Mouse (Mus musculus) intestine, embryonic 16.5 days (tissue): ENCODE results near the gene Slc22a23. TPM values are rescaled to one million over a fixed set of nuclear protein-coding genes. Genes with fewer than 3 reads are reported as not detected.

Experiments
- ATAC-seq: fragments of 200-750 bp; cut with Nextera tagmentation; 2 replicates; pipeline ENCODE4 v1.8.0; 2017; ENCODE audit warnings: moderate TSS enrichment, moderate library complexity
- H3K27ac ChIP-seq: fragments of 300-500 bp; sonication (generic); 2 replicates; pipeline ENCODE4 v1.5.1; 2014; ENCODE audit warnings: mild to moderate bottlenecking, low read length
- H3K27me3 ChIP-seq: fragments of 300-500 bp; sonication (generic); replicated peaks from 2 replicates; pipeline ENCODE4 v1.6.1; 2014; ENCODE audit warnings: low read length, control low read depth, mixed read lengths; ENCODE audit not compliant: control insufficient read depth, insufficient read depth
- H3K36me3 ChIP-seq: fragments of 300-500 bp; sonication (generic); 2 replicates; pipeline ENCODE4 v1.6.1; 2014; ENCODE audit warnings: low read length, control low read depth; ENCODE audit not compliant: control insufficient read depth, insufficient read depth
- H3K4me1 ChIP-seq: fragments of 300-500 bp; sonication (generic); 2 replicates; pipeline ENCODE4 v1.6.1; 2014; ENCODE audit warnings: low read length, control low read depth, mixed read lengths; ENCODE audit not compliant: control insufficient read depth, insufficient read depth
- H3K4me2 ChIP-seq: fragments of 300-500 bp; sonication (generic); 2 replicates; pipeline ENCODE4 v1.6.1; 2014; ENCODE audit warnings: low read depth, low read length, control low read depth
- H3K4me3 ChIP-seq: fragments of 300-500 bp; sonication (generic); 2 replicates; pipeline ENCODE4 v1.5.1; 2014; ENCODE audit warnings: mild to moderate bottlenecking, low read length
- H3K9ac ChIP-seq: fragments of 300-500 bp; sonication (generic); 2 replicates; pipeline ENCODE4 v1.6.1; 2014; ENCODE audit warnings: low read depth, low read length
- H3K9me3 ChIP-seq: fragments of 300-500 bp; sonication (generic); 2 replicates; pipeline ENCODE4 v1.6.1; 2016; ENCODE audit warnings: low read length, control low read depth; ENCODE audit not compliant: control insufficient read depth
- WGBS: fragments of 180-500 bp; shearing (Covaris S2); extraction: QIAGEN DNeasy Blood & Tissue Kit; methylation state at CpG from one replicate; pipeline ENCODE4 v1.1.7; 2014; 5-methylcytosine and 5-hydroxymethylcytosine counted together
- polyA plus RNA-seq: library from polyadenylated mRNA; unstranded; fragments of >200 nt; fragmentation: Nextera tagmentation; extraction: Ambion mirVana; gene quantifications from 2 replicates; pipeline ENCODE4 v1.2.1, GENCODE M21; 2015

Slc22a23 gene
- polyA plus RNA-seq, 1 experiment from 2014 or later: 2.2 TPM

DNA sequence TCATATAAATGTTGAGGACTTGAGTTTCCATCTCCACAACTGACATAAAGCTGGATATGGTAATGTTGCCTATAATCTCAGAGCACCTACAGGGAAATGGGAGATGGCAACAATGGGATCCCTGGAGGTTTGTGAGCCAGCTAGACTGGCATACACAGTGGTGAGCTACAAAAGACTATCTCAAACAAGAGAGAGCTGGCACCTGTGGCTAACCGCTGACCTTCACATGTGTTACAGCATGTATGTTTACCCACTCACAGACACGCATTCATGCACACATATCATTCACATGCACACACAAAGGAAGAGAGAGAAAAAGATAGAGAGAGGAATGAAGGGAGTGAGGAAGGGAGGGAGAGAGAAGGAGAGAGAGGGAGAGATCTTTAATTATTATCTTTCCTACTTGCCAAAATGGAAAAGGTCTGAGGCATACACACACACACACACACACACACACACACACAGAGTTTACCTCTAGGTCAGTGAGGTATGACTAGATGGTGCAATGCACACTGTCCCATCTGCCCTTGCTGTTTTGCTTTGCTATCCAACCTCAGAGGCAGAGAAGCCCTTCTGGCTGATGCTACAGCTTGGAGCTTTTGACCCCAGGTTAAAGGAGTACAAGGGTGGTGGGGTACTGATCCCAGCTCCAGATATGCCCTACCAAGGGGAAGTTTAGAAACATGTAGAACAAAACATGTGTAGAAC, 38.9 kb downstream of the Slc22a23 start:
- Histone ChIP-seq H3K9ac (no peak overlapping the region), H3K27me3 (no peaks in the 10 kb centered on the region), H3K4me2 (no peak overlapping the region), H3K36me3 (no peaks in the 10 kb centered on the region), H3K4me1 (peaks cover 9% of the 10 kb centered on the region), H3K4me3 (no peak overlapping the region), H3K27ac (no peak overlapping the region), H3K9me3 (no peaks in the 10 kb centered on the region)
- 94% methylated on average over 2 of the region's 2 CpGs for WGBS
- no peak for ATAC-seq

- Histone ChIP-seq H3K9ac (no peak overlapping the region), H3K27ac (no peak overlapping the region), H3K4me1 (peaks cover 9% of the 10 kb centered on the region), H3K27me3 (no peaks in the 10 kb centered on the region), H3K9me3 (no peaks in the 10 kb centered on the region), H3K36me3 (no peaks in the 10 kb centered on the region), H3K4me2 (no peak overlapping the region), H3K4me3 (no peak overlapping the region)
- ATAC-seq: peak; percentile 72
- 72% methylated on average over 3 of the region's 3 CpGs for WGBS
Observed at GRCm38 (mm10) chr13:34304896-34305295, 40.1 kb downstream of the Slc22a23 start.

DNA sequence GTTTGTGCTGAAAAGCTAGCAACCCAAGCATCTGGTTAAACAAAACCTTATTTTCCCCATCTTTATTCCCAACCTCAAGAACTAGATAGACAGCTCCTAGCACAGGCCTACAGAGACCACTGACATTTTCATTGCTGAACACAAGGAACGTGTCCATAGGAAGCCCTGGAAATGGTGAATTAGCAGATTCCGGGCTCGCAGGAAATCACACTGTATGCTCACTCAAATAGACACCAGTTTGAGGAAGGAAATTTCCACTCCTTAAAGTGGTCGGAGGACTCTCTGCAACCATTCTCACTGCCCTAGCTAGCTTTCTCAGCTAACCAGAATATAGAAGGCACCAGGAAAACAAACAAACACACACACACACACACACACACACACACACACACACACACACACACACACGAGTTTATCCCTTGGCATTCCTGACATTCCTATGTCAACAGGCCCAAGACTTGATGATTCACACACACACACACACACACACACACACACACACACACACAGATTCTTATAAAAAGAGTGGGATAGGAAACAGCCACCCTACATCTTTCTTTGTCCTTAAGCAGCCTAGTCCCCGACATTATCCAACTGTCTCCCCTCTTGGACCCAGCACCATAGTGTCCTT, 41.5 kb downstream of the Slc22a23 start:
- no peak overlapping the region for H3K9ac ChIP-seq
- 47% methylated on average over 6 of the region's 6 CpGs for WGBS
- no peak for ATAC-seq

DNA sequence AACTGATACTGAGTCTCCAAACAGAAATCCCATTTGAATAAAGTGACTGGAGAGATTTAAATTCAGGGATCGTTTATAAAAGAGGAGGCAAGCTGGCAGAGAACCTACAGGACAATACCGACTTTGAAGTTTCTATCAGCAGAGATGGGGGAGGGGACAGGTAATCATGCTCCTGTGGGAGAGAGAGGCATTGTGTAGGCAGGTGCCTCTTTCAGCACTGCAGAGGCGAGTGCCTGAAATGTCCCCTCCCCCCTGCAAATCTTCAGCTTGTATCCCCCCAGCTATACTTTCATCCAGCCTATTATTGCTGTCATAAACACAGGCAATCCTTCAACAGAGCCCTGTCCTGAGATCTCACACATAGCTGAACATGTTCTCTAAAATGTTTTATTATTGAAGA, 43.4 kb downstream of the Slc22a23 start:
- no peaks in the 10 kb centered on the region for H3K36me3 ChIP-seq
- 32% methylated on average over 3 of the region's 3 CpGs for WGBS
- H3K27me3 ChIP-seq: no peaks in the 10 kb centered on the region
- no peak overlapping the region for H3K4me3 ChIP-seq
- H3K27ac ChIP-seq: no peak overlapping the region
- H3K4me2 ChIP-seq: no peak overlapping the region
- no peak overlapping the region for H3K9ac ChIP-seq
- H3K9me3 ChIP-seq: no peaks in the 10 kb centered on the region
- peaks cover 19% of the 10 kb centered on the region for H3K4me1 ChIP-seq
- no peak for ATAC-seq

More for the DNA sequence above, 41.5 kb downstream of the Slc22a23 start:
- no peaks in the 10 kb centered on the region for H3K9me3 ChIP-seq
- no peak overlapping the region for H3K4me3 ChIP-seq
- H3K4me1 ChIP-seq: peaks cover 13% of the 10 kb centered on the region
- H3K27ac ChIP-seq: no peak overlapping the region
- H3K4me2 ChIP-seq: no peak overlapping the region
- H3K36me3 ChIP-seq: no peaks in the 10 kb centered on the region
- no peaks in the 10 kb centered on the region for H3K27me3 ChIP-seq

DNA sequence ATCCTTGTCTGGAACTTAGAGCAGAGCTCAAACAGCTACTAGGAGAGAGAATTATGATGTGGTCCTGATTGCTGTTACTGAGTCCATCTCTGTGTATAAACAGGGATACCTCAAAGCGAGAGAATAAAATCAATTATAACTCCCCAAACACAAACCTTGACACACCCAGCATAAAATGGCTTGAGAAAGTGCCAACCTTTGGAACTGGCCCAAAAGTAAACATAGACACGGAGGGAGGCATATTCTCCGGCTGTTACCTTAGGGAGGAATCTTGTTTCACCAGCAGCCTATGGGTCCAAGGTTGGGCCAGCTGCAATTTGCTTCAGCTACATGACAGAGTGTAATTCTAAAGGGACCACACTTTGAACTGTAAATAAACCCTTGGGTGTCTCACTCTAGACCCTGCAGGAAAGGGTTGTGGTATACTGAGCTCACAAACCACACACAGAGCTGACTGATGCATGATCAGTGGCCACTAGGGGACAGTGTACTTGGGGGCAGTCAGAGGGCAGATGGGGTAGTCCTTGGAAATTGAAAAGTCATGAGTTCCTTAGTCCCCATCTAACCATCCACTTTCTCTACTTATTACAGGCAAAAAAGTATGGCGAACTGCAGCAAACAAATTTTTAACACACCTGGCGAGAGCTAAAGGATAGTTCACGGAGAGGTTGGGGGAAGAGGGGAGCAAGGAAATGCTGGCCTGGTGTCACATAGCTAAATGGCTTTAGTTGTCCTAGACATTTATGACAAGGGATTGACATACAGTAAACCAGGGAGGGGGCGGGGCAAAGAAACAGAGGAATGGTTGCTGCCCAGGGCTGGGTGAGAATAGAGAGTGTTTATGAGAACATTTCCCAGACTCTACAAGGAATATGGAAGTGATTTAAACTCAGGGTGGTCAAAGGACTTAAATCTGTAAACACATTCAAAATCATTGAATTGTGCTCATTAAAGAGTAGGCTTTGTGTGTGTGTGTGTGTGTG, 45.3 kb downstream of the Slc22a23 start:
- H3K27ac ChIP-seq: peak overlapping the region; percentile 73
- H3K9me3 ChIP-seq: no peaks in the 10 kb centered on the region
- ATAC-seq: peak; percentile 97
- no peak overlapping the region for H3K9ac ChIP-seq
- peaks cover 15% of the 10 kb centered on the region for H3K4me1 ChIP-seq
- no peaks in the 10 kb centered on the region for H3K36me3 ChIP-seq
- peak overlapping the region; percentile 28; the same call in 1 of the 2 replicates for H3K4me2 ChIP-seq
- H3K4me3 ChIP-seq: no peak overlapping the region
- H3K27me3 ChIP-seq: no peaks in the 10 kb centered on the region
- 45% methylated on average over 7 of the region's 7 CpGs for WGBS

GRCm38 (mm10) chr13:34298674-34299073, 46.3 kb downstream of the Slc22a23 start:
- WGBS: 90% methylated on average over 5 of the region's 5 CpGs
- H3K4me3 ChIP-seq: no peak overlapping the region

DNA sequence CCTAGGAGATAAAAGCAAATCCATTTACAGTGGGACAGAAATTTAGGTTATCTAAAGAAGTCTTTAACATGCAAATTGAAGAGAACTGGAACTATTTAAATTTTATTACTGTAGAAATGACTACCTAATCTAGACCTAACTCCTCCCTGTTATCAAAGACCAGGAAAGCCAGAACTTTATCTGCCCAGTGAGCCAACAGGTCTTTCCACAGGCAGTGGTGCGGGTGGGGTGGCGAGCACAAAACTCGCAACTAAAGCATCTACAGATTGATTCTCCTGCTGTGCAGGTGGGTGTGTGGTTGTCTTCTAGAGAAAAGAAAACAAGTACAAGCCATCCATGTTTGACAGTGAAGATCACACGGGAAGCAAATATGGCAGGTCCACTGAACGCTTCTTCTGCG, 46.9 kb downstream of the Slc22a23 start:
- Histone ChIP-seq H3K36me3 (no peaks in the 10 kb centered on the region), H3K9me3 (no peaks in the 10 kb centered on the region), H3K27me3 (no peaks in the 10 kb centered on the region), H3K4me2 (no peak overlapping the region), H3K9ac (no peak overlapping the region), H3K4me3 (no peak overlapping the region), H3K4me1 (peaks cover 14% of the 10 kb centered on the region), H3K27ac (no peak overlapping the region)
- no peak for ATAC-seq
- WGBS: 85% methylated on average over 6 of the region's 6 CpGs

More at GRCm38 (mm10) chr13:34298674-34299073, 46.3 kb downstream of the Slc22a23 start:
- Histone ChIP-seq H3K27ac (peak overlapping the region; percentile 20; the same call in 1 of the 2 replicates), H3K4me2 (no peak overlapping the region), H3K36me3 (no peaks in the 10 kb centered on the region), H3K4me1 (peaks cover 14% of the 10 kb centered on the region), H3K27me3 (no peaks in the 10 kb centered on the region), H3K9me3 (no peaks in the 10 kb centered on the region), H3K9ac (no peak overlapping the region)
- no peak for ATAC-seq

- Histone ChIP-seq H3K36me3 (no peaks in the 10 kb centered on the region), H3K4me1 (peaks cover 10% of the 10 kb centered on the region), H3K9me3 (no peaks in the 10 kb centered on the region), H3K4me2 (no peak overlapping the region), H3K9ac (no peak overlapping the region), H3K27me3 (no peaks in the 10 kb centered on the region), H3K4me3 (no peak overlapping the region), H3K27ac (no peak overlapping the region)
- no peak for ATAC-seq
- 89% methylated on average over 12 of the region's 12 CpGs for WGBS
Observed at GRCm38 (mm10) chr13:34295787-34296435, 49.1 kb downstream of the Slc22a23 start.

DNA sequence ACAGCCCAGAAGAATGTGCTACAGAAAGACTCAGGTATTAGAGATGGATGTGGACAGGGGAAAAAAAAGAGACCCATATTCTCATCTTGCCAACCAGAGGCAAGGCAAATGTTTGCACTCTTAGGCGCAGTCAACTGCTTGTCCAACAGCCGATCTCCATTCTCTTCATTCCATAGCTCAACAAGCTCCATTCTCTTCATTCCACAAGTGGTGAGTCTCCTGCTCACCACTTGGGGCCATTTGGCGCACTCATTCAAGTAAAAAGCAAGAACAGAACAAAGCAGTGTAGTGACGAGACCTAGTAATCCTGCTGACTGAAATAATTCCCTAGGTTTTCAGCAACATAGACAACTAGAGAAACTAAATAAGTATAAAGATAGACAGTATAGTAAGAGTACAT, 50.8 kb downstream of the Slc22a23 start:
- H3K27ac ChIP-seq: no peak overlapping the region
- H3K9me3 ChIP-seq: no peaks in the 10 kb centered on the region
- peaks cover 14% of the 10 kb centered on the region for H3K4me1 ChIP-seq
- no peak for ATAC-seq
- H3K4me2 ChIP-seq: no peak overlapping the region
- no peak overlapping the region for H3K4me3 ChIP-seq
- H3K27me3 ChIP-seq: no peaks in the 10 kb centered on the region
- 71% methylated on average over 4 of the region's 4 CpGs for WGBS
- no peak overlapping the region for H3K9ac ChIP-seq
- no peaks in the 10 kb centered on the region for H3K36me3 ChIP-seq
